Mouse (Mus musculus): Measurements from ENCODE around the gene Fst. TPM values are rescaled to one million over a fixed set of nuclear protein-coding genes. Genes with fewer than 3 reads are reported as not detected.
A peak's percentile ranks its signal among the peaks of the same experiment; 100 is the strongest.

Gene Fst
- polyA plus RNA-seq, 1 experiment from 2014 or later = 32.7 TPM

DNA sequence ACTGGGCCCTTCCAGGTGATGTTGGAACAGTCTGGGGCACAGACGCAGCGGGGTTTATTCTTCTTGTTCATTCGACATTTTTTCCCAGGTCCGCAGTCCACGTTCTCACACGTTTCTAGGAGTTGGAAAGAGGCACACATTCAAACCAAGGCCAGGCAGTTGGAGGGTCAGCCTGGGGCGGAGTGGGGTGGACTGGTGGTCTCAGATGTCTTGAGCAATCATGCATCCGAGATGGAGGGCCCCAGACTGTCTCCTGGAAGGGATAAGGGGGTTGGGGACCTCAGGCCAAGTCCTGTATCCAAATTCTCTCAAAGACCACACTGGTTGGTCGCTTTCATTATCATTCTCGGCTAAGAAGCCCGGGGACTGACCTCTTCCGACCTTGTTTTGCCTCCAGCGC is 3.0 kb downstream of the Fst start:
- Histone ChIP-seq H3K27me3 (ENCODE audit: control insufficient read depth, insufficient read depth, low read length) (peaks cover 11% of the 10 kb centered on the region), H3K9ac (replicated peaks; ENCODE audit: low read length) (no peak overlapping the region; the same call in 1 of the 2 replicates), H3K27ac (replicated peaks; ENCODE audit: low read depth, low read length) (no peak overlapping the region), H3K9me3 (replicated peaks; ENCODE audit: control insufficient read depth, low read length) (no peaks in the 10 kb centered on the region), H3K4me2 (ENCODE audit: low read depth, low read length) (peak overlapping the region; percentile 59), H3K4me1 (ENCODE audit: control insufficient read depth, insufficient read depth, low read length) (no peaks in the 10 kb centered on the region; the same call in 1 of the 2 replicates), H3K36me3 (replicated peaks; ENCODE audit: control insufficient read depth, insufficient read depth, low read depth, low read length) (no peaks in the 10 kb centered on the region), H3K4me3 (ENCODE audit: low read depth, low read length) (peak overlapping the region; percentile 58)
- DNase-seq (ENCODE audit: low spot score) (peak; percentile 4), ATAC-seq (replicated peaks; ENCODE audit: insufficient number of reproducible peaks, low FRiP score, low TSS enrichment, low read depth) (no peak)
- WGBS = 24% methylated on average over 13 of the region's 13 CpGs

DNA sequence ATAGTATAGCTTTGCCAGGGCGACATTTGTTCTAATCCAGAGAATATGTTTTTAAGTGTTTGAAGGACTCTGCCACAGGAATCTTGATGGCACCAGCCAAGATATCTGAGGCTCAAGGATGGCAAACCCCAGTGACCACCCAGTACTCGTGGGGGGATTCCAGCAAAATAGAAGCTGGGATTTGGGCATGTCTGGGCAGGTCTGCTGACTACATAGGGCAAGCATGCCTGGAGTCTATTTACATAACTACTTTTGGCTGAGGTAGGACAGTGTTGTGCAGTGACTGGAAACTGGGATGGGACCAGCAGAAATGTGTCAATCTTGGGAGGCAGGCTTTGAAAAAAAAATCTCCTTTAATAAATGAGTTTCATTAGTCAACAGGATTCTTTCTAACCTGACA is 11.5 kb downstream of the Fst start:
- no peak overlapping the region for H3K4me2 ChIP-seq (ENCODE audit: low read depth, low read length)
- DNase-seq (ENCODE audit: low spot score) (no peak), ATAC-seq (replicated peaks; ENCODE audit: insufficient number of reproducible peaks, low FRiP score, low TSS enrichment, low read depth) (no peak)
- WGBS = 71% methylated on average over 2 of the region's 2 CpGs
- no peak overlapping the region for H3K4me3 ChIP-seq (ENCODE audit: low read depth, low read length)
- no peaks in the 10 kb centered on the region for H3K36me3 ChIP-seq (replicated peaks; ENCODE audit: control insufficient read depth, insufficient read depth, low read depth, low read length)
- H3K4me1 ChIP-seq (ENCODE audit: control insufficient read depth, insufficient read depth, low read length) = no peaks in the 10 kb centered on the region
- no peak overlapping the region for H3K27ac ChIP-seq (replicated peaks; ENCODE audit: low read depth, low read length)
- H3K9me3 ChIP-seq (replicated peaks; ENCODE audit: control insufficient read depth, low read length) = no peaks in the 10 kb centered on the region
- H3K27me3 ChIP-seq (ENCODE audit: control insufficient read depth, insufficient read depth, low read length) = no peaks in the 10 kb centered on the region
- H3K9ac ChIP-seq (replicated peaks; ENCODE audit: low read length) = no peak overlapping the region

DNA sequence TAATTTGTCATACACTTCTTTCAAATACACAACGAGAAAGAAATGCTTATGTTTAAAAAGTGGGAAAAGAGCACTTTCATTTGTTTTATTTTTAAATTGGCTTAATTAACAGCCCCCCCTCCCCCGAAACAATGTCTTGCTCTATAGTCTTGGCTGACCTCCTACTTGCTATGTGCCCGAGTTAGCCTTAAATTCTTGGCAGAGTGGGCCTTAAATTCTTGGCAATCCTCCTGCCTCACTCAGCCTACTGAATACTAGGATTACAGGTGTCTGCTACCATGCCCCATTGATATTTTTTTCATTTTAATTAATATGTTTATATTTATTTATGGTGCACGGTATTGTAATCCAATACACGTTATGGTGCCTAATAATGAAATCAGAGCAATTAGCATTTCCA is 26.3 kb downstream of the Fst start:
- ATAC-seq (replicated peaks; ENCODE audit: insufficient number of reproducible peaks, low FRiP score, low TSS enrichment, low read depth) = no peak
- 80% methylated on average over 5 of the region's 5 CpGs for WGBS
- H3K9me3 ChIP-seq (replicated peaks; ENCODE audit: control insufficient read depth, low read length) = no peaks in the 10 kb centered on the region
- H3K27me3 ChIP-seq (ENCODE audit: control insufficient read depth, insufficient read depth, low read length) = no peaks in the 10 kb centered on the region
- no peak overlapping the region for H3K4me2 ChIP-seq (ENCODE audit: low read depth, low read length)
- H3K36me3 ChIP-seq (replicated peaks; ENCODE audit: control insufficient read depth, insufficient read depth, low read depth, low read length) = no peaks in the 10 kb centered on the region
- H3K27ac ChIP-seq (replicated peaks; ENCODE audit: low read depth, low read length) = no peak overlapping the region
- H3K4me3 ChIP-seq (ENCODE audit: low read depth, low read length) = no peak overlapping the region
- no peak overlapping the region for H3K9ac ChIP-seq (replicated peaks; ENCODE audit: low read length)
- no peak for DNase-seq (ENCODE audit: low spot score)
- no peaks in the 10 kb centered on the region for H3K4me1 ChIP-seq (ENCODE audit: control insufficient read depth, insufficient read depth, low read length)

DNA sequence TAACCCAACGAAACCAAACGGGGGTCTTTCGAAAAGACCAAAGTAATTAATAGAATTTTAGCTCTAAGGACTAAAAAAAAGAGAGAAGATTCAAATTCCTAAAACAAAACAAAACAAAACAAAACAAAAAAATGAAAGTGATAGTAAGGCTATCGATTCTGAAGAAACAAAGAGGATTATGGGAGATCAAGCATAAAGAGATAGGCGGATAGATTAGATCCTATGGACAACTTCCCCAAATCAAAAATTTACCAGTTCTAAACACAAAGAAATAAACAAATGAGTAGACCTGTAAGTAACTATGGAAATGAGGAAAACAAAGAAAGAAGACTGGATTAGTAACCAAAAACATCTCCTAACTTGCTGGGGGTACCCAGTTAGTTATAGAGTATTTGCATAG is 33.5 kb downstream of the Fst start:
- WGBS = 96% methylated on average over 5 of the region's 5 CpGs
- no peak overlapping the region for H3K27ac ChIP-seq (replicated peaks; ENCODE audit: low read depth, low read length)
- no peak overlapping the region for H3K9ac ChIP-seq (replicated peaks; ENCODE audit: low read length)
- no peaks in the 10 kb centered on the region for H3K9me3 ChIP-seq (replicated peaks; ENCODE audit: control insufficient read depth, low read length)
- ATAC-seq (replicated peaks; ENCODE audit: insufficient number of reproducible peaks, low FRiP score, low TSS enrichment, low read depth) (no peak), DNase-seq (ENCODE audit: low spot score) (no peak)
- H3K36me3 ChIP-seq (replicated peaks; ENCODE audit: control insufficient read depth, insufficient read depth, low read depth, low read length) = no peaks in the 10 kb centered on the region
- H3K4me2 ChIP-seq (ENCODE audit: low read depth, low read length) = no peak overlapping the region
- H3K27me3 ChIP-seq (ENCODE audit: control insufficient read depth, insufficient read depth, low read length) = no peaks in the 10 kb centered on the region
- no peaks in the 10 kb centered on the region for H3K4me1 ChIP-seq (ENCODE audit: control insufficient read depth, insufficient read depth, low read length)
- no peak overlapping the region for H3K4me3 ChIP-seq (ENCODE audit: low read depth, low read length)

DNA sequence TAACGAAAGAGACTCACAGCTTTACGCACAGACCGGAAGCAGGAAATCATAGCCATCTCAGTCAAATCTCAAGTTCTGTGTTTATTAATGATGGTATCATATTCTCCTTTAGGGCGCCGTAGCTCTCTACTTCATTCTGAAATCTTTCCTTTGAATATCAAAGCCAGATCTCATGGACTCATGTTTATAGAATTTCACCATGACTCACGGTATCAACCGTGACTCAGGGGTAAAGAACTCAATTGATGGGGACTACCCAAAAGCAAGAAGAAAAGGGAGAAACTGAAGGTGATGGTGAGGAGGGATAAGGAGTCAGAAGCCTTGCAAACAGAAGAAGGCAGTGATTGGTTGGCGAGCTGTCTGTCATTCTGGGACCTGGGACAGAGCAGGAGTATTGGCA is 38.5 kb downstream of the Fst start:
- 71% methylated on average over 8 of the region's 8 CpGs for WGBS
- H3K9me3 ChIP-seq (replicated peaks; ENCODE audit: control insufficient read depth, low read length) = no peaks in the 10 kb centered on the region
- H3K27ac ChIP-seq (replicated peaks; ENCODE audit: low read depth, low read length) = no peak overlapping the region
- no peaks in the 10 kb centered on the region for H3K36me3 ChIP-seq (replicated peaks; ENCODE audit: control insufficient read depth, insufficient read depth, low read depth, low read length)
- no peaks in the 10 kb centered on the region for H3K4me1 ChIP-seq (ENCODE audit: control insufficient read depth, insufficient read depth, low read length)
- DNase-seq (ENCODE audit: low spot score) (no peak), ATAC-seq (replicated peaks; ENCODE audit: insufficient number of reproducible peaks, low FRiP score, low TSS enrichment, low read depth) (no peak)
- no peaks in the 10 kb centered on the region for H3K27me3 ChIP-seq (ENCODE audit: control insufficient read depth, insufficient read depth, low read length)
- no peak overlapping the region for H3K9ac ChIP-seq (replicated peaks; ENCODE audit: low read length)
- H3K4me3 ChIP-seq (ENCODE audit: low read depth, low read length) = no peak overlapping the region
- H3K4me2 ChIP-seq (ENCODE audit: low read depth, low read length) = no peak overlapping the region

DNA sequence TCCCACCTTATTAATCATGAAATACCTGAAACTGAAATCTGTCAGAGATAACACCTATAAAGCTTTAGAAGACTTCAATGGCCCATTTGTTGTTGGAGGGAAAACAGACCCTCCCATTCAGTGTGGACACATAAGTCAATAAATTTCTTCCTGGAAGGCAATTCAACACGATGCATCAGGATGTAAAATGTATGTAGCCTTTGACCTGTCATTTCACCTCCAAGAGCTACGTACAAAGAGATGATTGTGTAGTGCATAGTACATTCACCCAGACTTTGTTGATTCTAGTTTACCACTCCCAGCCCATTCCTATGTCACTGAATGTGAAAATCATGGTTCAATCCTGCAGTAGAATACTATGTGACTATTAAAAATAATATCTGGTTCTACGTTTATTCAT is 39.4 kb downstream of the Fst start:
- Histone ChIP-seq H3K9me3 (replicated peaks; ENCODE audit: control insufficient read depth, low read length) (no peaks in the 10 kb centered on the region), H3K4me3 (ENCODE audit: low read depth, low read length) (no peak overlapping the region), H3K27me3 (ENCODE audit: control insufficient read depth, insufficient read depth, low read length) (no peaks in the 10 kb centered on the region), H3K27ac (replicated peaks; ENCODE audit: low read depth, low read length) (no peak overlapping the region), H3K4me1 (ENCODE audit: control insufficient read depth, insufficient read depth, low read length) (no peaks in the 10 kb centered on the region), H3K4me2 (ENCODE audit: low read depth, low read length) (no peak overlapping the region), H3K9ac (replicated peaks; ENCODE audit: low read length) (no peak overlapping the region), H3K36me3 (replicated peaks; ENCODE audit: control insufficient read depth, insufficient read depth, low read depth, low read length) (no peaks in the 10 kb centered on the region)
- 50% methylated on average over 3 of the region's 3 CpGs for WGBS
- DNase-seq (ENCODE audit: low spot score) (no peak), ATAC-seq (replicated peaks; ENCODE audit: insufficient number of reproducible peaks, low FRiP score, low TSS enrichment, low read depth) (no peak)

DNA sequence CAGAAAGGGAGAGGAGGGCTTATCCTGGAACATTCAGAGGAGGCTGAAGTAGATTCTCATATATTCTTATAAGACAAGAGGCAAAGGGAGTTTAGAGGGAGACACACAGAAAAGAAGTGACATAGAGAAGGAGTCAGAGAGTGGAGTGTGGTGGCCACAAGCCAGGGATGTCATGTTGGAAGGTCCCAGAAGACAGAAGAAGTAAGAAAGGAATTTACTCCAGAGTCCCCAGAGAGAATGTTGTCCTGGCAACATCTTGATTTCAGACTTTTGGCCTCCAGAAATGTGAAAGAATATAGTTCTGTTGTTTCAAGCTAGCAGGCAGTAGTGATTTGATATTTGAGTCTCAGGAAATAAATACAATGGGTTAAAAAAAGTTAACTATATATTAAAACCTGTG is 46.4 kb downstream of the Fst start:
- H3K9me3 ChIP-seq (replicated peaks; ENCODE audit: control insufficient read depth, low read length) = no peaks in the 10 kb centered on the region
- no peak overlapping the region for H3K9ac ChIP-seq (replicated peaks; ENCODE audit: low read length)
- H3K4me3 ChIP-seq (ENCODE audit: low read depth, low read length) = no peak overlapping the region
- no peak overlapping the region for H3K27ac ChIP-seq (replicated peaks; ENCODE audit: low read depth, low read length)
- H3K36me3 ChIP-seq (replicated peaks; ENCODE audit: control insufficient read depth, insufficient read depth, low read depth, low read length) = no peaks in the 10 kb centered on the region
- no peak for DNase-seq (ENCODE audit: low spot score)
- H3K4me2 ChIP-seq (ENCODE audit: low read depth, low read length) = no peak overlapping the region
- no peak for ATAC-seq (replicated peaks; ENCODE audit: insufficient number of reproducible peaks, low FRiP score, low TSS enrichment, low read depth)
- no peaks in the 10 kb centered on the region for H3K4me1 ChIP-seq (ENCODE audit: control insufficient read depth, insufficient read depth, low read length)
- no peaks in the 10 kb centered on the region for H3K27me3 ChIP-seq (ENCODE audit: control insufficient read depth, insufficient read depth, low read length)

DNA sequence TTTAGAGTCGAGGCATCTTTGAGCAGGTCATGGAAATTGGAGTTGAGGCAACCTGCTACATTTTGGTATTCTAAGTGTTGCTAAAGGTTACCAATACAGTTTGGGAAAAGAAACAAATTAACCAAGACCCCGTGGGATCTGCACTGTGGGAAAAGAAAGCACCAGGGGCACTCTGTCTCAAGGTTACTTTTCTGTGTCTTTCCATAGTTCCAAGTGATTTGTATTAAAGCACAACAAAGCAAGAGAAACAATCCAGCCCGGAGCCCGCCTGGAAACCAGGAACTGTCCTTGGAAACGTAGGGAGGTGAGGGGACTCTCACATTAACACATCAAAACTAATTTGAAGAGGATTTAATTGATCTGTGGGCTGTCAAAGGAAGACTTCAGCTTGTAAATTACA is 51.9 kb downstream of the Fst start:
- ATAC-seq (replicated peaks; ENCODE audit: insufficient number of reproducible peaks, low FRiP score, low TSS enrichment, low read depth) (no peak), DNase-seq (ENCODE audit: low spot score) (no peak)
- no peak overlapping the region for H3K9ac ChIP-seq (replicated peaks; ENCODE audit: low read length)
- no peaks in the 10 kb centered on the region for H3K4me1 ChIP-seq (ENCODE audit: control insufficient read depth, insufficient read depth, low read length)
- H3K9me3 ChIP-seq (replicated peaks; ENCODE audit: control insufficient read depth, low read length) = no peaks in the 10 kb centered on the region
- no peaks in the 10 kb centered on the region for H3K27me3 ChIP-seq (ENCODE audit: control insufficient read depth, insufficient read depth, low read length)
- no peak overlapping the region for H3K4me2 ChIP-seq (ENCODE audit: low read depth, low read length)
- H3K4me3 ChIP-seq (ENCODE audit: low read depth, low read length) = no peak overlapping the region
- no peaks in the 10 kb centered on the region for H3K36me3 ChIP-seq (replicated peaks; ENCODE audit: control insufficient read depth, insufficient read depth, low read depth, low read length)
- no peak overlapping the region for H3K27ac ChIP-seq (replicated peaks; ENCODE audit: low read depth, low read length)
- 9% methylated on average over 5 of the region's 5 CpGs for WGBS

DNA sequence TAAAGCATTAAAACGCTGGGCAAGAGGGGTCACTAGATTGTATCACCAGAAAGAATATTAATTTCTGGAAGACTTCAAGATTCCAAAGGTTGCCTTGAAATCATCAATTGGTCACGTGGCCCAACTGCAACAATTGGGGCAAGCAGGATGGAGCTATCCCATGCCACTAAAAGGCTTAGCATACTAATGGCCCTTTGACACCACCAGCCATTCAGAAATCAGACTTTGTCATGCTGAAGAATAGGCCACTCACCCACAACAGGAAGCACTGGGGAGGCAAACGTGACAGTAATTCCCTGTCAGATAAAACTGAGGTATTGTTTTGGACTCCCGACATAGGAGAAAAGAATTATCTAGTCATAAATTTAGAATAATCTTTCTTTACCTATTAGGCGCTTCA is 52.3 kb downstream of the Fst start:
- H3K36me3 ChIP-seq (replicated peaks; ENCODE audit: control insufficient read depth, insufficient read depth, low read depth, low read length) = no peaks in the 10 kb centered on the region
- ATAC-seq (replicated peaks; ENCODE audit: insufficient number of reproducible peaks, low FRiP score, low TSS enrichment, low read depth) (no peak), DNase-seq (ENCODE audit: low spot score) (peak; percentile 3)
- no peaks in the 10 kb centered on the region for H3K4me1 ChIP-seq (ENCODE audit: control insufficient read depth, insufficient read depth, low read length)
- no peaks in the 10 kb centered on the region for H3K27me3 ChIP-seq (ENCODE audit: control insufficient read depth, insufficient read depth, low read length)
- H3K9me3 ChIP-seq (replicated peaks; ENCODE audit: control insufficient read depth, low read length) = no peaks in the 10 kb centered on the region
- no peak overlapping the region for H3K27ac ChIP-seq (replicated peaks; ENCODE audit: low read depth, low read length)
- WGBS = 10% methylated on average over 5 of the region's 5 CpGs
- H3K4me3 ChIP-seq (ENCODE audit: low read depth, low read length) = no peak overlapping the region
- no peak overlapping the region for H3K4me2 ChIP-seq (ENCODE audit: low read depth, low read length)
- H3K9ac ChIP-seq (replicated peaks; ENCODE audit: low read length) = no peak overlapping the region

All from embryonic facial prominence, embryonic 11.5 days (tissue).